Mouse (Mus musculus): ENCODE results near the gene Rassf3. TPM values are rescaled to one million over a fixed set of nuclear protein-coding genes. Genes with fewer than 3 reads are reported as not detected.
A peak's percentile ranks its signal among the peaks of the same experiment; 100 is the strongest.

Rassf3 gene
- polyA plus RNA-seq, 1 experiment from 2014 or later, result 13.3 TPM

DNA sequence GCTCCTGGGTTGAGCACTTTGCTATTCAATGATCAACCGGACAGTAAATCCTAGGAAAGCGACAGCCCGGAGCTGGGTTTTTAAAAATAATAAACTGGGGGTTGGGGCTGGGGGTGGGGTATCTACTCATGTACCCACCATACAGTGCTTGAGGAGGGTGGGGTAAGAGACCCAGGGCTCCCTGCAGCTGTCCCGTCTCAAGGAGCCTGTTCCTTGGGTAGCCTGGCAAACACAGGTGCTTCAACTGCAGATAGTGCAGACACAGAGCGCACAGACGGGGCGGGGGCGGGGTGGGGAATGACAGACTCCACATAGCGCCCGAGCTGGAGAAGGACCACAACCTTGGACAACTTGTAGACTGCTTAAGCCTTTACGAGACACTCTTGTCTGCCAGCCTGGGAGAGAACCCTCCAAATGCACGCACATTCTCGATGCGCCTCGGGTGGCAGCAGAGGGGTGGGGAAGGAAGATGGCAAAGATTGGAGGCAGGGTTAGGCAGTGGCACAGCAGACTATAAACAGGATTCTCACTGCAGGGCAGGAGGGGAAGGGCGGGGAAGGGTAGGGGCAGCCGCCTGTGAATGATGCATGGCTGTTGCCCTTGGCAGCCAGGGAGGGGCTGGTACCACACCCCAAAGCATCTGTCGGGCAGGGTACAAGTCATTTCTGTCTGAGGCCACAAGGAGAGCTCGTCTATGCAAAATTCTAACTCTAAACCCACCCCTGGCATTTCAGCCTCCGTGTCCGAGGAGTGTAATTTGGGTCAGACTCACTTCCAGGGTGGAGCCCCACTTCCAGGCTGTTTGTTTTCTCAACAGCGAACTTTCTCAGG is 56.3 kb downstream of the Rassf3 start:
- peak; percentile 31 for ATAC-seq (ENCODE audit: low read depth)
- peaks cover 4% of the 10 kb centered on the region for H3K36me3 ChIP-seq (ENCODE audit: control insufficient read depth, insufficient read depth)
- WGBS (ENCODE audit: insufficient replicate concordance), result 51% methylated on average over 22 of the region's 22 CpGs
- no peaks in the 10 kb centered on the region for H3K9me3 ChIP-seq (replicated peaks; ENCODE audit: control insufficient read depth, low read length)
- no peak overlapping the region for H3K4me2 ChIP-seq (ENCODE audit: low read depth, low read length)
- H3K9ac ChIP-seq (ENCODE audit: low read depth, low read length), result no peak overlapping the region
- no peak overlapping the region for H3K4me3 ChIP-seq (ENCODE audit: low read depth, low read length)
- no peaks in the 10 kb centered on the region for H3K27me3 ChIP-seq (ENCODE audit: control insufficient read depth, insufficient read depth, low read depth, low read length)
- H3K27ac ChIP-seq (ENCODE audit: low read length), result no peak overlapping the region
- H3K4me1 ChIP-seq (ENCODE audit: control insufficient read depth, low read depth, low read length), result peaks cover 22% of the 10 kb centered on the region

DNA sequence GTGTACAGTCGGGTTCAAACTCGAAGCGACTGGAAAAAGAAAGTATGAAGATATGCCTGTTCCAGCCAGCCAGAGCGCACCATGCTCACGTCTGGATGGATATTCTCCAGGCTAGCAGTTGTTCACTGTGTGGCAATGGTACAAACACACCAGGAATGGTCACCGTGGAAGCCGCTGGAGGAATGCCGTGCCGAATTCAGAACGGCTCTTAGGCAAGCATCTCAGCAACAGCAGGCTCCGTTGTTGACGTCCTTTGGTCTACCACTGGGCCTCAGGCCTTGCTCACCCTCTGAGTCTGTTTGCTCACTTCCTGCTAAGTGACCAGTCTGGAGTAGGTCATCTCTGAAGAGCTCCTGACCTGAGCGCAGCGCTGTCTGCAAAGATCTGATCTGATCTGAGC is 57.3 kb downstream of the Rassf3 start:
- Histone ChIP-seq H3K9ac (ENCODE audit: low read depth, low read length) (no peak overlapping the region), H3K4me3 (ENCODE audit: low read depth, low read length) (no peak overlapping the region), H3K9me3 (replicated peaks; ENCODE audit: control insufficient read depth, low read length) (no peaks in the 10 kb centered on the region), H3K4me1 (ENCODE audit: control insufficient read depth, low read depth, low read length) (peaks cover 15% of the 10 kb centered on the region), H3K27me3 (ENCODE audit: control insufficient read depth, insufficient read depth, low read depth, low read length) (no peaks in the 10 kb centered on the region), H3K4me2 (ENCODE audit: low read depth, low read length) (no peak overlapping the region), H3K36me3 (ENCODE audit: control insufficient read depth, insufficient read depth) (peaks cover 4% of the 10 kb centered on the region), H3K27ac (ENCODE audit: low read length) (no peak overlapping the region)
- 77% methylated on average over 14 of the region's 14 CpGs for WGBS (ENCODE audit: insufficient replicate concordance)
- ATAC-seq (ENCODE audit: low read depth), result no peak

DNA sequence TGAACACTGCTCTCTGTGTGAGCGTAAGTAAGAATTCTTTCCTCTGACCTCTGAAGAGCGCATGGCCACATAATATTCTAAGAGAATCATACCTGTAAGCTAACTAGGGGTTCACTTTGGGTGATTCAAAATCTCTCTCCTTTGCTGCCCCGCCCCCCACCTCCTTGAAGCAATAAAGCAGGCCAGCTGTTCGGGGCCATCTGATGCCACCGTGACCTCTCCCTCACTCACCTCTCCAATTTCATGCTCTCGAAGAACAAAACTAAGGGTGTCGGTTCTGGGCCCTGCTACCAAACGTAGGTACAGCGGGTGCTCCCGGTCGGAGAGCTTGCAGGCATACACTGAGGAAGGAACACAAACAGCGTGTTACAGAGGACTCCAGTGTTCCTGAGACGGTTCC is 62.0 kb downstream of the Rassf3 start:
- Histone ChIP-seq H3K9ac (ENCODE audit: low read depth, low read length) (no peak overlapping the region), H3K4me1 (ENCODE audit: control insufficient read depth, low read depth, low read length) (no peaks in the 10 kb centered on the region; the same call in 1 of the 2 replicates), H3K9me3 (replicated peaks; ENCODE audit: control insufficient read depth, low read length) (no peaks in the 10 kb centered on the region), H3K4me2 (ENCODE audit: low read depth, low read length) (no peak overlapping the region), H3K27me3 (ENCODE audit: control insufficient read depth, insufficient read depth, low read depth, low read length) (no peaks in the 10 kb centered on the region), H3K4me3 (ENCODE audit: low read depth, low read length) (no peak overlapping the region), H3K36me3 (ENCODE audit: control insufficient read depth, insufficient read depth) (peaks cover 8% of the 10 kb centered on the region), H3K27ac (ENCODE audit: low read length) (no peak overlapping the region)
- 79% methylated on average over 13 of the region's 13 CpGs for WGBS (ENCODE audit: insufficient replicate concordance)
- no peak for ATAC-seq (ENCODE audit: low read depth)

DNA sequence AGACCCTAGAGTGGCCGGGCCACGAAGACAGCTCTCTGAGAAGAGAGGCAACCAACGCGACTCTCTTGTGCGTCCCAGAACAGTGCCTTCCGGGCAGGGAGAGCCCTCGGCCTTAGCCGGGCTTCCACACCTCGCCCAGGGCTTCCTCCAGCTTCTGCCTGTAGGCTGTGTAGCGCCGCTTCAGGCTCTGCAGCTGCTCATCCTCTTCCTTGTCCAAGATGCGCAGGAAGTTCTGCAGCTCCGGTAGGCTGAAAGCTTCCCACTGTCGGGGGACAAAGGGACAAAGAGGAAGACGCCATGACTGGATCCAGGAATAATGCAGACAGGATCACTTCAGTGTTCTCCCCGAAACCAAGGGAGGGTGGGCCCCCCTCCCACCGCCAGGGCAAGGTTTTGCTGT is 63.3 kb downstream of the Rassf3 start:
- no peaks in the 10 kb centered on the region for H3K9me3 ChIP-seq (replicated peaks; ENCODE audit: control insufficient read depth, low read length)
- no peaks in the 10 kb centered on the region; the same call in 1 of the 2 replicates for H3K4me1 ChIP-seq (ENCODE audit: control insufficient read depth, low read depth, low read length)
- no peak for ATAC-seq (ENCODE audit: low read depth)
- H3K36me3 ChIP-seq (ENCODE audit: control insufficient read depth, insufficient read depth), result peaks cover 8% of the 10 kb centered on the region
- H3K4me3 ChIP-seq (ENCODE audit: low read depth, low read length), result no peak overlapping the region
- WGBS (ENCODE audit: insufficient replicate concordance), result 65% methylated on average over 17 of the region's 17 CpGs
- H3K27ac ChIP-seq (ENCODE audit: low read length), result no peak overlapping the region
- H3K27me3 ChIP-seq (ENCODE audit: control insufficient read depth, insufficient read depth, low read depth, low read length), result no peaks in the 10 kb centered on the region
- H3K4me2 ChIP-seq (ENCODE audit: low read depth, low read length), result no peak overlapping the region
- no peak overlapping the region for H3K9ac ChIP-seq (ENCODE audit: low read depth, low read length)

DNA sequence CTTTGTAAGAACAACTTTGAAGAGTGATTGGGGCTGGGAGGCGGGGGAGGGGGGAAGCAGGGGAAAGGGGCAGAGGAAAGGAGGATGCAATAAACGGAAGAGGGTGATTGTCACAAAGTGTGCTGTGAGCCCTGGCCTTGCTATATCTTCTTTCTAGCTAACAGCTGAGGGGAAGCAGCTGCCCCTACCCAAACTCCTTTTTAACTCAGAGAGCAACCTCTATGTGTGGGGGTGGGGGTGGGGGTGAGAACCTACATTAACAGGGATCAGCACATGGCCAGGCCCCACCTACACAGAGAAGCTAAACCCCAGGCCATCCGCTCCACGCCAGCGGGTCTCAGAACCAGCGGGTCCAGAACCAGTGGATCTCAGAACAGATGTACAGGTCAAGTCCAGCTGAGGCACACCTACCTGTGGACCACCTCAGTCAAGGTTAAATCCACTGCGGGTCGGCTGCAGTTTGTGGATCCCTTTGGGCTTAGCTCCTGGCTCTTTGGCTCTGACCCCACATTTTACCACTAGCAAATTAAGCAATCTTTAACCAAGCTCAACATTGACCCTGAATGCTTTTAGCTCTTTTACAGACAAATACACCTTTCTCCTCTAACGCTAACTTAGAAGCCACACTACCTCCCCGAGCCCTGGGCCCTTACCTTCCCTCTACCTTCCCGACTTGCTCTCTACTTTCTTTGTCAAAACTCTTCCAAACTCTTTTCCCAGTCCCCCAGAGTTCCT is 64.3 kb downstream of the Rassf3 start:
- H3K4me1 ChIP-seq (ENCODE audit: control insufficient read depth, low read depth, low read length), result no peaks in the 10 kb centered on the region; the same call in 1 of the 2 replicates
- no peak overlapping the region for H3K4me2 ChIP-seq (ENCODE audit: low read depth, low read length)
- H3K4me3 ChIP-seq (ENCODE audit: low read depth, low read length), result no peak overlapping the region
- no peaks in the 10 kb centered on the region for H3K9me3 ChIP-seq (replicated peaks; ENCODE audit: control insufficient read depth, low read length)
- H3K9ac ChIP-seq (ENCODE audit: low read depth, low read length), result no peak overlapping the region
- 62% methylated on average over 11 of the region's 11 CpGs for WGBS (ENCODE audit: insufficient replicate concordance)
- peaks cover 8% of the 10 kb centered on the region for H3K36me3 ChIP-seq (ENCODE audit: control insufficient read depth, insufficient read depth)
- peak; percentile 36; the same call in 1 of the 2 replicates for ATAC-seq (ENCODE audit: low read depth)
- H3K27me3 ChIP-seq (ENCODE audit: control insufficient read depth, insufficient read depth, low read depth, low read length), result no peaks in the 10 kb centered on the region
- 0 out of 2 replicates have a peak overlapping the region, but pooled peaks have one; percentile 48 for H3K27ac ChIP-seq (ENCODE audit: low read length)

DNA sequence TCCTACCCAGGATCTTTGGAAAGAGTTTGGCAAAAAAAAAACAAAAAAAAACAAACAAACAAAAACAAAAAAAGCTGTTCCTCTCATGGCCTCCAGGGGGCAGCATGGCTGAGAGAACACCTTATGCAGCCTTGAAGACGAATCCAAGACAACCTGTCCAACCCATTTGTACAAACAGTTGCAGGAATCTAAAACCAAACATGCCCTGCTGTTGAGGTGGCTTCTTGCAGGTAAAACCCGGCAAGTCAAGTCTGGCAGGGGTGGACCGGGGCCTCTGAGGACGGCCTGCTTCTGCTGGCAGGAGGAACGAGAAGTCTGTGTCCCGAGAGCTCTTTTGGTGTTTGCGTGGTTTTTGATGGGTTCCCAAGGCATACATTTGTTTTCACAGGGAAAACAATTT is 66.4 kb downstream of the Rassf3 start:
- Histone ChIP-seq H3K36me3 (ENCODE audit: control insufficient read depth, insufficient read depth) (peaks cover 4% of the 10 kb centered on the region), H3K4me3 (ENCODE audit: low read depth, low read length) (no peak overlapping the region), H3K4me1 (ENCODE audit: control insufficient read depth, low read depth, low read length) (no peaks in the 10 kb centered on the region; the same call in 1 of the 2 replicates), H3K27me3 (ENCODE audit: control insufficient read depth, insufficient read depth, low read depth, low read length) (no peaks in the 10 kb centered on the region), H3K9ac (ENCODE audit: low read depth, low read length) (no peak overlapping the region), H3K9me3 (replicated peaks; ENCODE audit: control insufficient read depth, low read length) (no peaks in the 10 kb centered on the region), H3K27ac (ENCODE audit: low read length) (no peak overlapping the region), H3K4me2 (ENCODE audit: low read depth, low read length) (no peak overlapping the region)
- 62% methylated on average over 7 of the region's 7 CpGs for WGBS (ENCODE audit: insufficient replicate concordance)
- no peak for ATAC-seq (ENCODE audit: low read depth)

DNA sequence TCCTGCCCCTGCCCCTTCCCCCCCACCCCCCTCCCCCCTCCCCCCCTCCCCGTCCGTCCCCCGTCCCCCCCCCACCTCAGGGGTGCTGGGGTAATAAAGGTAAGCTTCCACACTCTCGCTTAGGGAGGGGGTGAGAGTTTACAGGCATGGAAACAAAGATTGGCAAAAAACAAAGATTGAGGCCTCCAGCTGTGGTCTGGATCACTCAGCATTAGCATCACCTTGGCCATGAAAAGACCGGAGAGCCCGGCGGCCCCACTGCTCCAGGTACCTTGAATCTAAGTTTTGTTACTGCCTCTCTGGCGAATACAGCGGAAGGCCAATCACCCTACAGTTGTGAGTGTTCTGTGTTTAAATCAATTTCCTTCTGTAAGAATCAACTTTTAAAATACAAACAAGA is 72.2 kb downstream of the Rassf3 start:
- Histone ChIP-seq H3K4me1 (ENCODE audit: control insufficient read depth, low read depth, low read length) (no peaks in the 10 kb centered on the region), H3K4me2 (ENCODE audit: low read depth, low read length) (no peak overlapping the region), H3K9ac (ENCODE audit: low read depth, low read length) (no peak overlapping the region), H3K9me3 (replicated peaks; ENCODE audit: control insufficient read depth, low read length) (no peaks in the 10 kb centered on the region), H3K4me3 (ENCODE audit: low read depth, low read length) (no peak overlapping the region), H3K27ac (ENCODE audit: low read length) (no peak overlapping the region), H3K36me3 (ENCODE audit: control insufficient read depth, insufficient read depth) (no peaks in the 10 kb centered on the region), H3K27me3 (ENCODE audit: control insufficient read depth, insufficient read depth, low read depth, low read length) (no peaks in the 10 kb centered on the region)
- no peak for ATAC-seq (ENCODE audit: low read depth)
- WGBS (ENCODE audit: insufficient replicate concordance), result 81% methylated on average over 6 of the region's 9 CpGs

DNA sequence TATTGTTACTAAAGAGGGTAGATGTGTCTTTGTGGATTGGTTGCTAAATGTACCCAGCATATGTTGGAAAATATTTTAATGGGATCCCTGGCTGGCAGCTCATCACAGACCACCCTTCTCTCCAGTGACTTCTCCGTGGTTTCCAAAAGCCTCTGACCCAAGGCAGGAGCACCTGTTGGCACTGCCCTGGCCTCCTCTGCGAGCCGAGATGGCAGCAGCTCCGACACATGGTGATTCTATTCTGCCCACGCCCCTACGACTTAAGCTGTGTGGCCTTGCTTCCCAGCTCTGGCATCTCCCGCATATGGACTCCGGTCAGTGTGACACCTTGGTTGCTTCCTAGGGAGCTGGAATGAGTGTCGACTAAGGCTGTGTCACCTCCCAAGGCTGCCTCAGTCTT is 73.0 kb downstream of the Rassf3 start:
- 70% methylated on average over 9 of the region's 9 CpGs for WGBS (ENCODE audit: insufficient replicate concordance)
- H3K36me3 ChIP-seq (ENCODE audit: control insufficient read depth, insufficient read depth), result no peaks in the 10 kb centered on the region

DNA sequence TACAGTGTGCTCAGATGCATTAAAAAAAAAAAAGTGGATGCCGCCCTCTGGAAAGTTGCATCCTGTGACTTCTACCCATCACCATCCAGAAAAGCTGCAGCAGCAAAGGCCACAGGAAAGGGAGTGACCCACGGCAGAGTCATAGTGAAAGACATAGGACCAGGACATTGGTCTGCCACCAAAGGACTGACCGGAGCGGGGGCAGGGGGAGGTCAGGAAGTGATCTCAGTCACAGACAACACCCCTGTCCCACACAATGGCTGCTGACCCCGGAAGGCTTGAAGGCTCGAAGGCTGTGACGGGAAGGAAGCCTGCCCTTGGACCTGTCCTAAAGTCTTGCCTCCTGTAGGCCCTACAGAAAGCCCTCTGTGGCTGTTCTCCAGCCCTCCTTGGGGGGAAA is 75.1 kb downstream of the Rassf3 start:
- Histone ChIP-seq H3K4me2 (ENCODE audit: low read depth, low read length) (no peak overlapping the region), H3K36me3 (ENCODE audit: control insufficient read depth, insufficient read depth) (no peaks in the 10 kb centered on the region; the same call in 1 of the 2 replicates), H3K4me3 (ENCODE audit: low read depth, low read length) (no peak overlapping the region), H3K9me3 (replicated peaks; ENCODE audit: control insufficient read depth, low read length) (no peaks in the 10 kb centered on the region), H3K4me1 (ENCODE audit: control insufficient read depth, low read depth, low read length) (no peaks in the 10 kb centered on the region), H3K27ac (ENCODE audit: low read length) (no peak overlapping the region), H3K9ac (ENCODE audit: low read depth, low read length) (no peak overlapping the region), H3K27me3 (ENCODE audit: control insufficient read depth, insufficient read depth, low read depth, low read length) (no peaks in the 10 kb centered on the region)
- ATAC-seq (ENCODE audit: low read depth), result no peak; the same call in 1 of the 2 replicates
- WGBS (ENCODE audit: insufficient replicate concordance), result 63% methylated on average over 7 of the region's 7 CpGs

More for the DNA sequence above, 73.0 kb downstream of the Rassf3 start:
- Histone ChIP-seq H3K9me3 (replicated peaks; ENCODE audit: control insufficient read depth, low read length) (no peaks in the 10 kb centered on the region), H3K27me3 (ENCODE audit: control insufficient read depth, insufficient read depth, low read depth, low read length) (no peaks in the 10 kb centered on the region), H3K9ac (ENCODE audit: low read depth, low read length) (no peak overlapping the region), H3K4me3 (ENCODE audit: low read depth, low read length) (no peak overlapping the region), H3K4me2 (ENCODE audit: low read depth, low read length) (no peak overlapping the region), H3K27ac (ENCODE audit: low read length) (no peak overlapping the region), H3K4me1 (ENCODE audit: control insufficient read depth, low read depth, low read length) (no peaks in the 10 kb centered on the region)
- no peak for ATAC-seq (ENCODE audit: low read depth)
